Mouse (Mus musculus): ENCODE measurements at regions not wholly inside any gene's neighbourhood (a gene's known extent, or its start where the extent isn't known, plus 50 kb on each side); places are given as distances from the start of the nearest gene placed in this dataset.
A peak's percentile ranks its signal among the peaks of the same experiment; 100 is the strongest.

GRCm38 (mm10) chr1:184279263-184279662, 245.2 kb upstream of the 1700056E22Rik start:
- no peak for DNase-seq

GRCm38 (mm10) chr1:184277001-184277400, 242.9 kb upstream of the 1700056E22Rik start:
- DNase-seq, result no peak

GRCm38 (mm10) chr1:184275877-184276276, 241.8 kb upstream of the 1700056E22Rik start:
- no peak for DNase-seq

- DNase-seq, result no peak
Observed at GRCm38 (mm10) chr1:184275396-184275795, 241.3 kb upstream of the 1700056E22Rik start.

GRCm38 (mm10) chr1:184274704-184275103, 240.6 kb upstream of the 1700056E22Rik start:
- no peak for DNase-seq

- DNase-seq, result peak; percentile 7
Observed at GRCm38 (mm10) chr1:184273722-184274121, 239.6 kb upstream of the 1700056E22Rik start.

GRCm38 (mm10) chr1:184271254-184271653, 237.2 kb upstream of the 1700056E22Rik start:
- DNase-seq, result no peak

GRCm38 (mm10) chr1:184266051-184266450, 231.9 kb upstream of the 1700056E22Rik start:
- DNase-seq, result peak; percentile 41

GRCm38 (mm10) chr1:184262975-184263374, 228.9 kb upstream of the 1700056E22Rik start:
- DNase-seq, result peak; percentile 12

- no peak for DNase-seq
Observed at GRCm38 (mm10) chr1:184261385-184261727, 227.3 kb upstream of the 1700056E22Rik start.

GRCm38 (mm10) chr1:184260722-184261384, 226.8 kb upstream of the 1700056E22Rik start:
- no peak for DNase-seq

- DNase-seq, result no peak
Observed at GRCm38 (mm10) chr1:184259853-184260252, 225.8 kb upstream of the 1700056E22Rik start.

GRCm38 (mm10) chr1:184257356-184257755, 223.3 kb upstream of the 1700056E22Rik start:
- DNase-seq, result no peak

- DNase-seq, result no peak
Observed at GRCm38 (mm10) chr1:184254951-184255350, 220.8 kb upstream of the 1700056E22Rik start.

GRCm38 (mm10) chr1:184244730-184245488, 210.8 kb upstream of the 1700056E22Rik start:
- no peak for DNase-seq

- DNase-seq, result no peak
Observed at GRCm38 (mm10) chr1:184244296-184244695, 210.2 kb upstream of the 1700056E22Rik start.

- no peak for DNase-seq
Observed at GRCm38 (mm10) chr1:184241846-184242245, 207.7 kb upstream of the 1700056E22Rik start.

GRCm38 (mm10) chr1:184235131-184235983, 201.3 kb upstream of the 1700056E22Rik start:
- DNase-seq, result peak; percentile 64

GRCm38 (mm10) chr1:184234320-184234988, 200.4 kb upstream of the 1700056E22Rik start:
- no peak for DNase-seq

- no peak for DNase-seq
Observed at GRCm38 (mm10) chr1:184233741-184234255, 199.7 kb upstream of the 1700056E22Rik start.

GRCm38 (mm10) chr1:184222326-184222725, 188.2 kb upstream of the 1700056E22Rik start:
- no peak for DNase-seq

GRCm38 (mm10) chr1:184221792-184222191, 187.7 kb upstream of the 1700056E22Rik start:
- DNase-seq, result no peak

- DNase-seq, result no peak
Observed at GRCm38 (mm10) chr1:184197272-184197671, 163.2 kb upstream of the 1700056E22Rik start.
